Mouse (Mus musculus) CH12.LX (cell line): ENCODE data around the gene Psmc1. TPM values are rescaled to one million over a fixed set of nuclear protein-coding genes. Genes with fewer than 3 reads are reported as not detected.

ENCODE experiments used
- DNase-seq: peaks from one replicate; pipeline ENCODE4 v3.0.0-alpha.2; 2013; ENCODE audit errors: extremely low read depth
- H3K27ac ChIP-seq: 2 replicates; pipeline ENCODE4 v1.5.1; 2012; ENCODE audit warnings: low read depth, mild to moderate bottlenecking, control low read depth, moderate library complexity; ENCODE audit not compliant: insufficient read depth
- H3K27me3 ChIP-seq: replicated peaks from 2 replicates; pipeline ENCODE3; 2012; ENCODE audit warnings: inconsistent platforms
- H3K36me3 ChIP-seq, 2 experiments: replicated peaks in 1 of 2; 2 replicates each; pipeline versions ENCODE3 to v1.6.1; 2012; ENCODE audit warnings: inconsistent platforms in 1 of 2, low read length in 1 of 2, mild to moderate bottlenecking in 1 of 2, mixed read lengths in 1 of 2, moderate library complexity in 1 of 2; ENCODE audit not compliant: control insufficient read depth in 1 of 2, insufficient read depth in 1 of 2
- H3K4me1 ChIP-seq, 2 experiments: 2 replicates each; pipeline ENCODE4 v1.6.1; 2012; ENCODE audit warnings: inconsistent platforms in 1 of 2, moderate library complexity in 1 of 2; ENCODE audit not compliant: insufficient read depth in 2 of 2, control insufficient read depth in 1 of 2
- H3K4me2 ChIP-seq: 2 replicates; pipeline ENCODE4 v1.6.1; 2012; ENCODE audit warnings: low read depth, mild to moderate bottlenecking, control low read depth; ENCODE audit not compliant: poor library complexity, insufficient read depth, severe bottlenecking
- H3K4me3 ChIP-seq, 3 experiments: fragments of 150-350 bp in 1 of 3; sonication (generic) in 1 of 3; replicated peaks in 1 of 3; 2 replicates each; pipeline versions ENCODE3 to v1.5.1; 2011 to 2012; ENCODE audit warnings: low read depth in 2 of 3, low read length in 2 of 3, mild to moderate bottlenecking in 2 of 3, moderate library complexity in 2 of 3, control low read depth in 1 of 3, improper control_type of control experiment in 1 of 3, inconsistent platforms in 1 of 3, mixed read lengths in 1 of 3; ENCODE audit not compliant: poor library complexity in 1 of 3
- H3K79me2 ChIP-seq: replicated peaks from 2 replicates; pipeline ENCODE4 v1.6.1; 2012; ENCODE audit warnings: mild to moderate bottlenecking, moderate library complexity; ENCODE audit not compliant: control insufficient read depth, poor library complexity, insufficient read depth, severe bottlenecking; ENCODE audit errors: extremely low read depth
- H3K9ac ChIP-seq: 2 replicates; pipeline ENCODE4 v1.6.1; 2012; ENCODE audit warnings: low read depth, mild to moderate bottlenecking, control low read depth, moderate library complexity; ENCODE audit not compliant: insufficient read depth
- H3K9me3 ChIP-seq: replicated peaks from 2 replicates; pipeline ENCODE3; 2012; ENCODE audit warnings: low read length, inconsistent platforms, mixed read lengths
- CTCF ChIP-seq, 2 experiments: IDR thresholded peaks in 1 of 2; conservative IDR thresholded peaks in 1 of 2; 2 replicates each; pipeline ENCODE4 v1.5.1; 2011 to 2012; ENCODE audit warnings: low read depth in 2 of 2, low read length in 2 of 2, improper control_type of control experiment in 1 of 2, inconsistent platforms in 1 of 2, mild to moderate bottlenecking in 1 of 2, moderate library complexity in 1 of 2
- EP300 ChIP-seq: IDR thresholded peaks from 2 replicates; pipeline ENCODE4 v1.6.1; 2011; ENCODE audit warnings: low read length, improper control_type of control experiment
- GABPA ChIP-seq: IDR thresholded peaks from 2 replicates; pipeline ENCODE4 v1.6.1; 2012; ENCODE audit warnings: low read depth, low read length, improper control_type of control experiment, inconsistent platforms; ENCODE audit not compliant: insufficient replicate concordance
- IRF4 ChIP-seq: IDR thresholded peaks from 2 replicates; pipeline ENCODE4 v1.6.1; 2014; ENCODE audit warnings: low read depth, mild to moderate bottlenecking, inconsistent platforms, low read length, improper control_type of control experiment
- JUN ChIP-seq: IDR thresholded peaks from 2 replicates; pipeline ENCODE4 v1.6.1; 2011; ENCODE audit warnings: low read depth, mild to moderate bottlenecking, low read length, improper control_type of control experiment, moderate library complexity; ENCODE audit not compliant: insufficient read depth
- JUND ChIP-seq: conservative IDR thresholded peaks from 2 replicates; pipeline ENCODE4 v1.6.1; 2011; ENCODE audit warnings: low read depth, low read length, improper control_type of control experiment
- MAX ChIP-seq: IDR thresholded peaks from 2 replicates; pipeline ENCODE4 v1.6.1; 2011; ENCODE audit warnings: low read length, improper control_type of control experiment
- MAZ ChIP-seq: IDR thresholded peaks from 2 replicates; pipeline ENCODE4 v1.6.1; 2012; ENCODE audit warnings: low read depth, mild to moderate bottlenecking, inconsistent platforms, low read length, improper control_type of control experiment, moderate library complexity
- MYC ChIP-seq: IDR thresholded peaks from 2 replicates; pipeline ENCODE4 v1.6.1; 2011; ENCODE audit warnings: low read depth, mild to moderate bottlenecking, improper control_type of control experiment, low read length
- NELFE ChIP-seq: IDR thresholded peaks from 2 replicates; pipeline ENCODE4 v1.6.1; 2011; ENCODE audit warnings: low read depth, low read length, improper control_type of control experiment
- PAX5 ChIP-seq: IDR thresholded peaks from 2 replicates; pipeline ENCODE4 v1.6.1; 2012; ENCODE audit warnings: low read length, inconsistent platforms, mixed read lengths
- POLR2AphosphoS2 ChIP-seq: IDR thresholded peaks from 2 replicates; pipeline ENCODE4 v1.6.1; 2011; ENCODE audit warnings: low read depth, low read length, improper control_type of control experiment
- SMC3 ChIP-seq: IDR thresholded peaks from 2 replicates; pipeline ENCODE4 v1.6.1; 2011; ENCODE audit warnings: low read depth, low read length, improper control_type of control experiment
- TBP ChIP-seq: conservative IDR thresholded peaks from 2 replicates; pipeline ENCODE4 v1.6.1; 2011; ENCODE audit warnings: low read depth, low read length, improper control_type of control experiment
- TCF12 ChIP-seq: IDR thresholded peaks from 2 replicates; pipeline ENCODE4 v1.6.1; 2014; ENCODE audit warnings: low read depth, mild to moderate bottlenecking, inconsistent platforms, low read length, improper control_type of control experiment
- UBTF ChIP-seq: IDR thresholded peaks from 2 replicates; pipeline ENCODE4 v1.6.1; 2012; ENCODE audit warnings: low read depth, mild to moderate bottlenecking, inconsistent platforms, low read length, improper control_type of control experiment, moderate library complexity
- USF1 ChIP-seq: IDR thresholded peaks from 2 replicates; pipeline ENCODE4 v1.6.1; 2014; ENCODE audit warnings: low read depth, mild to moderate bottlenecking, inconsistent platforms, low read length, improper control_type of control experiment
- USF2 ChIP-seq: conservative IDR thresholded peaks from 2 replicates; pipeline ENCODE4 v1.6.1; 2011; ENCODE audit warnings: low read depth, low read length, improper control_type of control experiment
- ZC3H11A ChIP-seq: IDR thresholded peaks from 2 replicates; pipeline ENCODE4 v1.6.1; 2012; ENCODE audit warnings: low read depth, mild to moderate bottlenecking, inconsistent platforms, low read length, improper control_type of control experiment
- ZMIZ1 ChIP-seq: IDR thresholded peaks from 2 replicates; pipeline ENCODE4 v1.6.1; 2012; ENCODE audit warnings: low read depth, mild to moderate bottlenecking, inconsistent platforms, low read length, improper control_type of control experiment
- ZNF384 ChIP-seq: IDR thresholded peaks from 2 replicates; pipeline ENCODE4 v1.6.1; 2012; ENCODE audit warnings: low read depth, low read length, improper control_type of control experiment, inconsistent platforms
- dilution Hi-C: fragments of 300-500 bp; cut with MboI; formaldehyde crosslinking; loops from 2 replicates; pipeline ENCODE4 v1.14.3; 2020; ENCODE audit warnings: low sequenced_read_pairs; ENCODE audit not compliant: extremely low pct_unique_long_range_greater_than_20kb, extremely low pct_ligation_motif_present
- in situ Hi-C: fragments of 300-500 bp; cut with MboI; formaldehyde crosslinking; loops from 3 replicates; pipeline ENCODE4 v1.14.3; 2019; ENCODE audit warnings: low sequenced_read_pairs, low pct_ligation_motif_present, low pct_unique_long_range_greater_than_20kb, mixed read lengths
- polyA plus RNA-seq: library from polyadenylated mRNA; unstranded; fragments of >175 nt; gene quantifications from 2 replicates; pipeline ENCODE4 v1.2.1, GENCODE M21; 2012; ENCODE audit warnings: low read depth; ENCODE audit not compliant: insufficient read length
- total RNA-seq, 2 experiments: library from RNA; depleted of rRNA; stranded (reverse); fragments of 300-350 nt in 1 of 2; fragments of >200 nt in 1 of 2; gene quantifications; 2 replicates each; pipeline ENCODE4 v1.2.3; 2012 to 2014

Gene Psmc1
- total and polyA plus RNA-seq, 3 experiments: 244 to 501 (median 278) TPM

GRCm38 (mm10) chr12:100142848-100143523 lies 33.0 kb downstream of the Psmc1 start:
- Histone ChIP-seq H3K4me2 (no peak overlapping the region), H3K9ac (no peak overlapping the region), H3K27me3 (no peaks in the 10 kb centered on the region), H3K4me3 (no peak overlapping the region), H3K4me1 (no peaks in the 10 kb centered on the region; a peak in 1 of 4 replicates), H3K79me2 (no peaks in the 10 kb centered on the region)
- DNase-seq: no peak
- dilution Hi-C loops: no loop called here
- TF ChIP-seq EP300: no peak
- no peak for TF ChIP-seq GABPA
- no peak for TF ChIP-seq TCF12
- TF ChIP-seq PAX5: no peak
- no peak for TF ChIP-seq USF1
- TF ChIP-seq MYC: no peak
- no peak for TF ChIP-seq SMC3
- TF ChIP-seq POLR2AphosphoS2: no peak
- TF ChIP-seq, all 38 proteins: peak for 0
- no peaks in the 10 kb centered on the region for H3K9me3 ChIP-seq
- H3K27ac ChIP-seq: no peak overlapping the region
- in situ Hi-C loops: no loop called here
- H3K36me3 ChIP-seq: peaks cover 64 to 98% of the 10 kb centered on the region in 2 experiments

GRCm38 (mm10) chr12:100143737-100144136 lies 33.8 kb downstream of the Psmc1 start:
- TF ChIP-seq TBP (no peak), MYC (no peak), USF1 (no peak), JUND (no peak), CTCF (conservative IDR thresholded peaks at IDR 0.05 in 1 of 2, IDR thresholded peaks at IDR 0.05 in 1 of 2; ENCODE audit: low read depth in 2 of 2, low read length in 2 of 2) (no peak), USF2 (no peak), POLR2AphosphoS2 (no peak), ZNF384 (no peak), MAX (no peak), EP300 (no peak), ZMIZ1 (no peak), IRF4 (no peak), UBTF (no peak), NELFE (no peak), JUN (no peak), ZC3H11A (no peak), MAZ (no peak), PAX5 (no peak), SMC3 (no peak)

More at GRCm38 (mm10) chr12:100143737-100144136, 33.8 kb downstream of the Psmc1 start:
- in situ Hi-C loops: no loop called here
- Histone ChIP-seq H3K4me3 (no peak overlapping the region), H3K27ac (no peak overlapping the region), H3K9ac (no peak overlapping the region), H3K79me2 (no peaks in the 10 kb centered on the region), H3K4me2 (no peak overlapping the region), H3K4me1 (no peaks in the 10 kb centered on the region; a peak in 1 of 4 replicates), H3K9me3 (no peaks in the 10 kb centered on the region), H3K36me3 (peaks cover 61 to 97% of the 10 kb centered on the region in 2 experiments), H3K27me3 (no peaks in the 10 kb centered on the region)
- dilution Hi-C loops: no loop called here
- DNase-seq: no peak
